Mouse (Mus musculus) hindbrain, postnatal 0 days (tissue): ENCODE data around the gene Pecam1. TPM values are rescaled to one million over a fixed set of nuclear protein-coding genes. Genes with fewer than 3 reads are reported as not detected.
A peak's percentile ranks its signal among the peaks of the same experiment; 100 is the strongest.

ENCODE experiments used
- ATAC-seq: fragments of 200-750 bp; cut with Nextera tagmentation; 2 replicates; pipeline ENCODE4 v1.8.0; 2017; ENCODE audit warnings: mild to moderate bottlenecking, moderate TSS enrichment, moderate library complexity
- DNase-seq: peaks from one replicate; pipeline ENCODE4 v3.0.0-alpha.2; 2015; ENCODE audit warnings: low spot score
- H3K27ac ChIP-seq: fragments of 300-500 bp; sonication (generic); 2 replicates; pipeline ENCODE4 v1.5.1; 2014; ENCODE audit warnings: mild to moderate bottlenecking
- H3K27me3 ChIP-seq: fragments of 300-500 bp; sonication (generic); 2 replicates; pipeline ENCODE4 v1.6.1; 2014; ENCODE audit warnings: low read length, mixed read lengths; ENCODE audit not compliant: insufficient read depth
- H3K36me3 ChIP-seq: fragments of 300-500 bp; sonication (generic); 2 replicates; pipeline ENCODE4 v1.6.1; 2014; ENCODE audit warnings: low read length, mixed read lengths; ENCODE audit not compliant: insufficient read depth
- H3K4me1 ChIP-seq: fragments of 300-500 bp; sonication (generic); 2 replicates; pipeline ENCODE4 v1.6.1; 2014; ENCODE audit warnings: antibody characterized with exemption, low read length, mixed read lengths; ENCODE audit not compliant: insufficient read depth
- H3K4me2 ChIP-seq: fragments of 300-500 bp; sonication (generic); 2 replicates; pipeline ENCODE4 v1.6.1; 2014; ENCODE audit warnings: low read depth, mild to moderate bottlenecking, low read length, moderate library complexity, mixed read lengths
- H3K4me3 ChIP-seq: fragments of 300-500 bp; sonication (generic); 2 replicates; pipeline ENCODE4 v1.5.1; 2014; ENCODE audit warnings: low read length
- H3K9ac ChIP-seq: fragments of 300-500 bp; sonication (generic); replicated peaks from 2 replicates; pipeline ENCODE4 v1.6.1; 2014; ENCODE audit warnings: mild to moderate bottlenecking, low read length, moderate library complexity, mixed read lengths
- H3K9me3 ChIP-seq: fragments of 300-500 bp; sonication (generic); 2 replicates; pipeline ENCODE4 v1.6.1; 2016; ENCODE audit warnings: low read length, mixed read lengths
- CTCF ChIP-seq: IDR thresholded peaks from 2 replicates; pipeline ENCODE4 v1.5.1; 2016; ENCODE audit warnings: antibody characterized with exemption, control low read depth, low read depth
- WGBS: fragments of 180-500 bp; shearing (Covaris S2); extraction: QIAGEN DNeasy Blood & Tissue Kit; methylation state at CpG from one replicate; pipeline ENCODE4 v1.1.7; 2014; 5-methylcytosine and 5-hydroxymethylcytosine counted together
- polyA plus RNA-seq: library from polyadenylated mRNA; unstranded; fragments of >200 nt; fragmentation: Nextera tagmentation; extraction: Ambion mirVana; gene quantifications from 2 replicates; pipeline ENCODE4 v1.2.1, GENCODE M21; 2015
- total RNA-seq: library from RNA; depleted of rRNA; stranded (reverse); fragments of >200 nt; gene quantifications from 2 replicates; pipeline ENCODE4 v1.2.3, GENCODE M21; 2014

Pecam1 gene
- total and polyA plus RNA-seq, 2 experiments from 2014 or later, result 10.9 to 19.2 TPM

DNA sequence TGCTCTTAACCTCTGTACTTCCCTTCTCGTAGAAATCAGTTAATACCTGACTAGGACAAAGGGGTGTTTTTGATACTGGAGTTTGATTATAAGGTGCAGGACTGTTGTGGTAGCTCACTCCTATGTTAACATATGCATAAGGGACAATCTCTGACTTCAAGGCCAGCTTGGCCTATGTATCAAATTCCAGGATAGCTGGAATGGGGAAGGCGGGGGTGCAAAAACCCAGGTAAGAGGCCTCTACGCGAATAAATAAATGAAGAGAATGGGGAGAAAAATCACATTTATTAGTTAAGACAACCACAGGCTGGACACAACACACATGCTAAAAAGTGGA, 29.6 kb upstream of the Pecam1 start:
- H3K9ac ChIP-seq, result 0 out of 2 replicates have a peak overlapping the region, but pooled peaks have one; percentile 76
- no peaks in the 10 kb centered on the region for H3K9me3 ChIP-seq
- H3K36me3 ChIP-seq, result peaks cover 34% of the 10 kb centered on the region
- no peak for TF ChIP-seq CTCF
- no peaks in the 10 kb centered on the region for H3K27me3 ChIP-seq
- peak overlapping the region; percentile 88 for H3K27ac ChIP-seq
- no peak for DNase-seq
- 0 out of 2 replicates have a peak, but pooled peaks cover 2% of the 10 kb centered on the region for H3K4me1 ChIP-seq
- no peak overlapping the region for H3K4me3 ChIP-seq
- WGBS, result 57% methylated on average over 4 of the region's 4 CpGs
- ATAC-seq, result no peak; the same call in 1 of the 2 replicates
- H3K4me2 ChIP-seq, result peak overlapping the region; percentile 92

DNA sequence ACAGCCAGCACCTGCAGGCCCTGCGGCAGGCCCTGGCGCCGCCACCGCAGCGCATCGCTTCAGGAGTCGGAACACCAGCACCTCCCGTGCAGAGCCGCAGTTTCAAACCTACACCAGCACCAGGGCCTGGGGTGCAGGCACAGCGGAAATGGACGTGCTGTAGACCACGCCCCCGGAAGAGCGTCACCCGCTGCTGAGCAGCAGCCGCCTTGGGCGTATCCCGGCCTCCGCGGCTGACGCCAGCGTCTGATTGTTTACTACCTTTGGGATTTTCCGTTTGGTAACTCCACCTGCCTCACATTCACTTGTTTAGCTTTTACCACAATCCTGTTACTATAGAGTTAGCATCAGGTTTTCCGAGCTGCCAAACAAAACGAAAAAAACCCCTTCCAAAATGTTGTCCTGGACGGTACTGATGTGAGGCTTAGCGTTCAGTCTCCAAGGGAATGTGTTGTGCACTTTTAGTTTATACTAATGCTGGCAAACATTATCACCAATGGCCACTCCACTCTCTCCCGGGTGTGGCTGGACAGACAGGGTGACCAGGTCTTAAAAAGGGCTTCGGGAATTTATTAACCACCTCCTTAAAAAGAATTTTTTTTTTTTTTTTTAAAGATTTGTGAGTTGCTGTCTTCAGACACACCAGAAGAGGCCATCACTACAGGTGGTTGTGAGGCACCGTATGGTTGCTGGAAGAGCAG, 29.1 kb upstream of the Pecam1 start, which contains the start of gene Polg2:
Polg2 (minus strand) TSS at position 150 of the 701 bp plus-strand sequence.
- H3K4me3 ChIP-seq, result peak within 1 kb of the TSS; percentile 72
- H3K36me3 ChIP-seq, result peaks cover 39% of the 10 kb centered on the region
- H3K4me2 ChIP-seq, result peak within 1 kb of the TSS; percentile 92
- no peak for TF ChIP-seq CTCF
- no peaks in the 10 kb centered on the region for H3K9me3 ChIP-seq
- H3K27ac ChIP-seq, result peak within 1 kb of the TSS; percentile 88
- ATAC-seq (peak; percentile 99), DNase-seq (peak; percentile 96)
- 0 out of 2 replicates have a peak, but pooled peaks cover 2% of the 10 kb centered on the region for H3K4me1 ChIP-seq
- H3K9ac ChIP-seq, result peak within 1 kb of the TSS; percentile 76
- H3K27me3 ChIP-seq, result no peaks in the 10 kb centered on the region
- WGBS, result 2% methylated on average over 29 of the region's 30 CpGs

DNA sequence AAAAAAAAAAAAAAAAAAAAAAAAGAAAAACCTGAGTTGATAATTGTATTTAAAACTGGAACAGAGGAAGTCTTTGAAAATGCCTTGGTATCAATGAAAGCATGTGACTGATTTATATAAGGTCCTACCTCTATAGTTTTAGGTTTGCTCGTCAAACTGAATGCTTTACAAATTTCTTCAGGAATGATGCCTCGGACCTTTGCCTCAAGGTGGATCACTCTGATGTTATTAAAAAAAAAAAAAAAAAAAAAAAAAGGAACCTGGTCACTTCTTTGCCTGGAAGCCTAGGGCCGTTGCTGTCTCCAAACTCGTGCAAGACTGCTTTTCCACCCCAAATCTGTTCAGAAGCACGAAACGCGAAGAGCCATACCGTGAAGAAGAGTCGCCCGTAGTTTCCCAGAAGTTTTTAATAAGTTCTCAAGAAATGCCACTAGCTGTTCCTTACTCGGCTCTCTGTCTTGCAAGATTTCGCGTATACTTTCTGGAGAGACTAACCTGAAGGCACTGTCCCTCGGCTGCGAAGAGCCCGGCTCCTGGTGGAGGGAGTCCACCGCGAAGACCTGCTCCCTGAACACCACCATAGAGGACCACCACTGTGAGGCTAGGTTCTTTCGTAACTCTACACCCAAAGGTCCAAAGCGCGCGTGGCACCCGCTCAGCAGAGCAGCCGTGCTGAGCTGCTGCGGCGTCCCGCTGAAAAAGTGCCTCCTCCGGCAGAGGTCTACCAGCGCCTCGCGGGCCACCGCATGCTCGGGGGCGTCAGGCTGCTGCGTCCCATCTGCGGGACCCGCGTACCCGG, 28.4 kb upstream of the Pecam1 start:
- peak overlapping the region; percentile 76 for H3K9ac ChIP-seq
- H3K9me3 ChIP-seq, result no peaks in the 10 kb centered on the region
- peak overlapping the region; percentile 88 for H3K27ac ChIP-seq
- peak overlapping the region; percentile 92 for H3K4me2 ChIP-seq
- H3K27me3 ChIP-seq, result no peaks in the 10 kb centered on the region
- TF ChIP-seq CTCF, result no peak
- 3% methylated on average over 39 of the region's 39 CpGs for WGBS
- H3K36me3 ChIP-seq, result peaks cover 37% of the 10 kb centered on the region
- ATAC-seq (peak; percentile 87), DNase-seq (no peak)
- peak overlapping the region; percentile 72 for H3K4me3 ChIP-seq
- 0 out of 2 replicates have a peak, but pooled peaks cover 2% of the 10 kb centered on the region for H3K4me1 ChIP-seq

DNA sequence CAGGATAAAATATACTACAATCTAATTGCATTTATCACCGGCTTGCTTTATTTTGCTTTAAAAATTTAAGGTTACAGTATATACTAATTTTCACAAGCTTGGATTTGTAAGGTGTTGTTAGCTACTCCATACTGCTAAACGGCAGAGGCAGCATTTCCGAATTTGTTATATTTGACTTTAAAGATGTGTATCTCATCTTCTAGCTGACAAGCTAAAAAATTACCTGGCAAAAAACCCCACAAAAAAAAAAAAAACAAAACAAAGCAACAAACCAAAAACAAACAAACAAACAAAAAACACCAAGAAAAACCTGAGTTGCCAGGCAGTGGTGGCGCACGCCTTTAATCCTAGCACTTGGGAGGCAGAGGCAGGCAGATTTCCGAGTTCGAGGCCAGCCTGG, 27.7 kb upstream of the Pecam1 start:
- TF ChIP-seq CTCF, result no peak
- Histone ChIP-seq H3K4me2 (peak overlapping the region; percentile 92; the same call in 1 of the 2 replicates), H3K27ac (no peak overlapping the region), H3K36me3 (peaks cover 37% of the 10 kb centered on the region), H3K27me3 (no peaks in the 10 kb centered on the region), H3K9ac (no peak overlapping the region), H3K4me1 (0 out of 2 replicates have a peak, but pooled peaks cover 2% of the 10 kb centered on the region), H3K9me3 (no peaks in the 10 kb centered on the region), H3K4me3 (no peak overlapping the region)
- DNase-seq, result no peak
- 90% methylated on average over 7 of the region's 7 CpGs for WGBS
- ATAC-seq, result no peak

DNA sequence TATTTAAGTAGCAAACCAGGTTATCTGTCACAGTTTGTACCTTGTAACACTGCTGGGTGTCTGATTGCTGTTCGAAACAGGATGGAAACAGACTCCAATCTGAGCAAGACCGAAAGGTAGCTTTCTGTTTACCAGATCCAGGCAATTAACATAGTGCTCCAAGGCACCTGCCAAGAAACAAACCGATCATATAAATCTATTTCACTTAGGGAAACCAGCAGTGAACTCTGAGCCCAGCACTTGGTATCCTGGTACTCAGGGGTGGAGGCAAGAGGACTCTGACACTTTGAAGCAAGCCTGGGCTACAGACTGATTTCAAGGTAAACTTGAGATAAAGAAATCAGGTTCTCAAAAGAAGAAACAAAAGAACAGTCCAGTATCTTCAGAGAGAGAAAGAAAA, 27.0 kb upstream of the Pecam1 start:
- WGBS, result 88% methylated on average over 3 of the region's 3 CpGs
- DNase-seq, result no peak
- H3K36me3 ChIP-seq, result peaks cover 36% of the 10 kb centered on the region
- no peak overlapping the region for H3K9ac ChIP-seq
- H3K4me1 ChIP-seq, result 0 out of 2 replicates have a peak, but pooled peaks cover 2% of the 10 kb centered on the region
- H3K27me3 ChIP-seq, result no peaks in the 10 kb centered on the region
- H3K9me3 ChIP-seq, result no peaks in the 10 kb centered on the region
- H3K27ac ChIP-seq, result no peak overlapping the region
- ATAC-seq, result no peak
- H3K4me2 ChIP-seq, result no peak overlapping the region
- TF ChIP-seq CTCF, result no peak
- no peak overlapping the region for H3K4me3 ChIP-seq

DNA sequence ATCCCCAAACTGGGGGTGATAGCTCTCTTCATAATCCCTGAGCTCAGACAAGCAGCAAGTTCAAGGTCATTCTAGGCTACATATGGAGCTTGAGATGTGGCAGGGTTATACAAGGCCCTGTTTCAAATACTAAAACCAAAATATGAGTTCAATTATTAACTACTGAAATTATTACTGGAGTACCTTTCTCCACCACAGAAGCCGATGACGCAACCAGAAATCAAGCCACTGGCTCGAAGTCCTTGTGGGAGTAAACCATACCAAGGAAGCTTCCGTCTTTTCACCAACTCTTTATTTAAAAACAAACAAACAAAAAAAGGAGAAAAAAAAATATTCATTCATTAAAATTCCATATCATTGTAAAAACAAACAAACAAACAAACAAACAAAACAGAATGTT, 26.5 kb upstream of the Pecam1 start:
- H3K9ac ChIP-seq, result no peak overlapping the region
- H3K27me3 ChIP-seq, result no peaks in the 10 kb centered on the region
- no peaks in the 10 kb centered on the region for H3K9me3 ChIP-seq
- 0 out of 2 replicates have a peak, but pooled peaks cover 2% of the 10 kb centered on the region for H3K4me1 ChIP-seq
- DNase-seq (no peak), ATAC-seq (no peak)
- no peak overlapping the region for H3K4me3 ChIP-seq
- no peak overlapping the region for H3K4me2 ChIP-seq
- 94% methylated on average over 4 of the region's 4 CpGs for WGBS
- H3K27ac ChIP-seq, result no peak overlapping the region
- peaks cover 36% of the 10 kb centered on the region for H3K36me3 ChIP-seq
- no peak for TF ChIP-seq CTCF

DNA sequence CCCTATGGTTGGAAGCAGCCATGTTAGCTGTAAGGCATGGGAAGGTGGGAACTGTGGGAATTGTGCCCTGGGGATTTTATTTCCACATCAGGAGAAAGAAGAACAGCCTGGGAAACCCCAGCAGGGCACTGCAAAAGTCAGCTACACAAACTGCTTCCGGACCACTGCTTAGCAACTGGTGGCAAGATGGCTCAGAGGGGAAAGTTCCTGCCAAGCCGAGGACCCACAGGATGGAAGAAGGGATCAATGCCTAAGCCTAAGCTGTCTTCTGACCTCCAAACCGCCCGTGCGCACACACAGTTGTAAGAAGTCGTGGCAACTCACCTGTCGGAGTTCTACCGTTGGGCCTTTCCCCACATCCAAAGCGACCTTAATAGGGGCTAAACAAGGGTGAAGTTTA, 22.6 kb upstream of the Pecam1 start:
- no peak for ATAC-seq
- H3K27ac ChIP-seq, result no peak overlapping the region
- no peak overlapping the region for H3K4me2 ChIP-seq
- no peaks in the 10 kb centered on the region for H3K4me1 ChIP-seq
- no peak for TF ChIP-seq CTCF
- H3K9me3 ChIP-seq, result no peaks in the 10 kb centered on the region
- no peak overlapping the region for H3K4me3 ChIP-seq
- 86% methylated on average over 9 of the region's 9 CpGs for WGBS
- H3K9ac ChIP-seq, result no peak overlapping the region
- H3K27me3 ChIP-seq, result no peaks in the 10 kb centered on the region
- H3K36me3 ChIP-seq, result peaks cover 51% of the 10 kb centered on the region
- no peak for DNase-seq
